Comparison of ENCODE assay signal across 26 mouse cellular contexts in the genomic region with DNA sequence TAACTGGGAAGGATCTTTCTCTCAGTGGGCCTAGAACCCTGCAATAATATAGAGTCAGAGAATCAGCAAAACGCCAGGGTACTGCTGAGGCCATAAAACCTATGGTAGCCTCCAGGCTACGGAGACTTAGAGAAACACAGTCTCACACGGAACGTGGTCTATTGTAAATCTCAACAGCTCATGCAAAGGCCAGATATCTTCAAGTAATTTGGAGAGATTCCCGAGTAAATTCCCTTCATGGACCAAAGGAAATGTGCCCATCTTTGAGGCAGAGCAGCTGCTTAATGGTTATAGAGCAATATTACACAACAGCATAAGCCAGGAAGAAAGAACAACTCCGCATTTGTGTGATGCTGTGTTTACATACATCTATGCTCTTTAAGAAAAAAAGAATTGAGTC.
DNase-seq lines count a peak whose midpoint lies in the region; ATAC-seq and TF ChIP-seq lines count a peak whose summit lies in the region.
"Had no signal": no experiment of that assay in that cellular context is flagged by ENCODE, and none has a peak within 500 bp of the region (broad histone marks: within the 10 kb centered on the region; RNA-seq: fewer than 3 reads in every experiment).

No protein-coding gene starts in this region.

- peaks cover 61% of the 10 kb centered on the region for H3K4me1 ChIP-seq in forebrain, embryonic 15.5 days
- H3K4me1 ChIP-seq in forebrain, postnatal 0 days (ENCODE audit: insufficient read depth), result peaks cover 3% of the 10 kb centered on the region; the same call in 1 of the 2 replicates
- H3K4me1 ChIP-seq in heart, embryonic 15.5 days (replicated peaks), result peaks cover 47% of the 10 kb centered on the region
- peaks cover 28% of the 10 kb centered on the region for H3K4me1 ChIP-seq in lung, embryonic 14.5 days (ENCODE audit: insufficient read depth)
- H3K4me1 ChIP-seq in stomach, embryonic 15.5 days, result peaks cover 9% of the 10 kb centered on the region; the same call in 1 of the 2 replicates
- no peaks in the 10 kb centered on the region for H3K4me1 ChIP-seq in stomach, postnatal 0 days (replicated peaks; ENCODE audit: control insufficient read depth, insufficient read depth)
- H3K4me1 ChIP-seq: liver, embryonic 12.5 days had no signal

- no peak for TF ChIP-seq CTCF in forebrain, postnatal 0 days (IDR thresholded peaks at IDR 0.05; ENCODE audit: low read depth)
- TF ChIP-seq CTCF in lung, embryonic 14.5 days (IDR thresholded peaks at IDR 0.05; ENCODE audit: low read depth), result no peak
- TF ChIP-seq CTCF in stomach, postnatal 0 days (IDR thresholded peaks at IDR 0.05; ENCODE audit: low read depth), result no peak

- H3K4me3 ChIP-seq in forebrain, embryonic 15.5 days, result no peak overlapping the region
- H3K4me3 ChIP-seq in forebrain, postnatal 0 days (ENCODE audit: low read depth, low read length), result no peak overlapping the region
- no peak overlapping the region for H3K4me3 ChIP-seq in heart, embryonic 15.5 days
- no peak overlapping the region for H3K4me3 ChIP-seq in lung, embryonic 14.5 days (ENCODE audit: low read depth, low read length)
- H3K4me3 ChIP-seq in stomach, embryonic 15.5 days (replicated peaks), result no peak overlapping the region
- no peak overlapping the region for H3K4me3 ChIP-seq in stomach, postnatal 0 days (ENCODE audit: low read depth, low read length)
- H3K4me3 ChIP-seq: embryonic facial prominence, embryonic 10.5 days; limb, embryonic 13.5 days; liver, embryonic 12.5 days had no signal

- H3K36me3 ChIP-seq in forebrain, embryonic 15.5 days, result 0 out of 2 replicates have a peak, but pooled peaks cover 3% of the 10 kb centered on the region
- no peaks in the 10 kb centered on the region for H3K36me3 ChIP-seq in forebrain, postnatal 0 days (ENCODE audit: insufficient read depth)
- no peaks in the 10 kb centered on the region for H3K36me3 ChIP-seq in heart, embryonic 15.5 days
- peaks cover 10% of the 10 kb centered on the region; the same call in 1 of the 2 replicates for H3K36me3 ChIP-seq in lung, embryonic 14.5 days (ENCODE audit: insufficient read depth)
- no peaks in the 10 kb centered on the region for H3K36me3 ChIP-seq in stomach, embryonic 15.5 days
- no peaks in the 10 kb centered on the region for H3K36me3 ChIP-seq in stomach, postnatal 0 days (ENCODE audit: control insufficient read depth, insufficient read depth, low read length)
- H3K36me3 ChIP-seq: liver, embryonic 12.5 days had no signal

- no peaks in the 10 kb centered on the region for H3K27me3 ChIP-seq in forebrain, embryonic 15.5 days
- H3K27me3 ChIP-seq in forebrain, postnatal 0 days (ENCODE audit: insufficient read depth, low read length), result no peaks in the 10 kb centered on the region
- H3K27me3 ChIP-seq in heart, embryonic 15.5 days, result no peaks in the 10 kb centered on the region
- H3K27me3 ChIP-seq in lung, embryonic 14.5 days (ENCODE audit: insufficient read depth, low read length), result no peaks in the 10 kb centered on the region
- H3K27me3 ChIP-seq in stomach, embryonic 15.5 days (replicated peaks), result no peaks in the 10 kb centered on the region
- no peaks in the 10 kb centered on the region for H3K27me3 ChIP-seq in stomach, postnatal 0 days (ENCODE audit: control insufficient read depth, insufficient read depth, low read length)
- H3K27me3 ChIP-seq: limb, embryonic 13.5 days; liver, embryonic 12.5 days had no signal

- H3K9me3 ChIP-seq in forebrain, embryonic 15.5 days, result no peaks in the 10 kb centered on the region
- H3K9me3 ChIP-seq in forebrain, postnatal 0 days (ENCODE audit: low read length), result no peaks in the 10 kb centered on the region
- H3K9me3 ChIP-seq in heart, embryonic 15.5 days (replicated peaks), result no peaks in the 10 kb centered on the region
- H3K9me3 ChIP-seq in lung, embryonic 14.5 days (ENCODE audit: low read depth, low read length), result no peaks in the 10 kb centered on the region
- no peaks in the 10 kb centered on the region for H3K9me3 ChIP-seq in stomach, embryonic 15.5 days
- H3K9me3 ChIP-seq in stomach, postnatal 0 days (ENCODE audit: control insufficient read depth, low read length), result no peaks in the 10 kb centered on the region
- H3K9me3 ChIP-seq: embryonic facial prominence, embryonic 10.5 days; limb, embryonic 13.5 days; liver, embryonic 12.5 days had no signal

- WGBS in forebrain, embryonic 15.5 days, result 69% methylated on average over 6 of the region's 6 CpGs
- WGBS in forebrain, postnatal 0 days, result 74% methylated on average over 6 of the region's 6 CpGs
- WGBS in heart, embryonic 15.5 days, result 66% methylated on average over 6 of the region's 6 CpGs
- 51% methylated on average over 6 of the region's 6 CpGs for WGBS in lung, embryonic 14.5 days
- WGBS in stomach, embryonic 15.5 days, result 67% methylated on average over 6 of the region's 6 CpGs
- 51% methylated on average over 6 of the region's 6 CpGs for WGBS in stomach, postnatal 0 days

- intact Hi-C loops in heart, postnatal 36 days (cut with DNase I), result no loop called here

- no peak overlapping the region for H3K9ac ChIP-seq in forebrain, embryonic 15.5 days (replicated peaks)
- no peak overlapping the region for H3K9ac ChIP-seq in forebrain, postnatal 0 days
- no peak overlapping the region for H3K9ac ChIP-seq in heart, embryonic 15.5 days
- no peak overlapping the region for H3K9ac ChIP-seq in lung, embryonic 14.5 days
- no peak overlapping the region for H3K9ac ChIP-seq in stomach, embryonic 15.5 days
- no peak overlapping the region for H3K9ac ChIP-seq in stomach, postnatal 0 days (ENCODE audit: low read length)
- H3K9ac ChIP-seq: limb, embryonic 13.5 days; liver, embryonic 12.5 days had no signal

- ATAC-seq in forebrain, embryonic 15.5 days (replicated peaks), result no peak
- no peak for ATAC-seq in forebrain, postnatal 0 days
- ATAC-seq in heart, embryonic 15.5 days (replicated peaks; ENCODE audit: insufficient number of reproducible peaks, insufficient read depth, low FRiP score, low read depth), result no peak
- no peak for ATAC-seq in lung, embryonic 14.5 days (ENCODE audit: insufficient read depth)
- no peak for ATAC-seq in stomach, embryonic 15.5 days (ENCODE audit: insufficient read depth, low FRiP score, low read depth)
- ATAC-seq in stomach, postnatal 0 days (ENCODE audit: low FRiP score, low TSS enrichment), result no peak
- ATAC-seq: activated CD4-positive, CD25-positive, alpha-beta regulatory T cell, adult 4 months; forebrain, embryonic 16.5 days; liver, embryonic 12.5 days had no signal

- H3K27ac ChIP-seq in forebrain, embryonic 15.5 days (replicated peaks), result peak overlapping the region; percentile 17; the same call in 1 of the 2 replicates
- no peak overlapping the region for H3K27ac ChIP-seq in forebrain, postnatal 0 days (ENCODE audit: low read depth, low read length)
- H3K27ac ChIP-seq in heart, embryonic 15.5 days, result peak overlapping the region; percentile 39
- H3K27ac ChIP-seq in lung, embryonic 14.5 days (ENCODE audit: low read depth), result peak overlapping the region; percentile 54; the same call in 1 of the 2 replicates
- H3K27ac ChIP-seq in stomach, embryonic 15.5 days, result 0 out of 2 replicates have a peak overlapping the region, but pooled peaks have one; percentile 4
- H3K27ac ChIP-seq in stomach, postnatal 0 days (replicated peaks), result no peak overlapping the region
- H3K27ac ChIP-seq: embryonic facial prominence, embryonic 10.5 days; limb, embryonic 13.5 days; liver, embryonic 12.5 days had no signal

- TF ChIP-seq EP300 in stomach, postnatal 0 days (optimal IDR thresholded peaks at IDR 0.05), result no peak

- DNase-seq in forebrain, postnatal 0 days, result no peak
- DNase-seq in heart, postnatal 36 days, result no peak
- DNase-seq in lung, embryonic 14.5 days, result peak; percentile 65
- no peak for DNase-seq in lung, postnatal 25 days (ENCODE audit: low spot score)
- no peak for DNase-seq in stomach, postnatal 0 days (ENCODE audit: low spot score)
- DNase-seq: adrenal gland, adult 8-10 months; cerebellum, adult 11-12 months; cerebellum, postnatal 10 days; gastrocnemius, postnatal 25 days; kidney, adult 11 months; layer of hippocampus, postnatal 36 days; lung, adult 18-20 months; midbrain, embryonic 14.5 days; right cerebral cortex, adult 18-20 months; right cerebral cortex, postnatal 4 days; thymus, adult 18-20 months; thymus, postnatal 36 days had no signal

- H3K4me2 ChIP-seq in forebrain, embryonic 15.5 days (replicated peaks), result no peak overlapping the region
- no peak overlapping the region for H3K4me2 ChIP-seq in forebrain, postnatal 0 days (ENCODE audit: low read depth)
- no peak overlapping the region for H3K4me2 ChIP-seq in heart, embryonic 15.5 days
- no peak overlapping the region for H3K4me2 ChIP-seq in lung, embryonic 14.5 days
- no peak overlapping the region for H3K4me2 ChIP-seq in stomach, embryonic 15.5 days
- H3K4me2 ChIP-seq in stomach, postnatal 0 days (replicated peaks; ENCODE audit: low read depth), result no peak overlapping the region
- H3K4me2 ChIP-seq: heart, embryonic 11.5 days; limb, embryonic 13.5 days; liver, embryonic 12.5 days had no signal

Comparison
In these comparisons a context has a peak if more than half of its experiments do, and no peak if none do; other contexts are left out.
1. H3K27ac ChIP-seq: peak in forebrain, embryonic 15.5 days (single experiment), heart, embryonic 15.5 days (single experiment), lung, embryonic 14.5 days (single experiment) and stomach, embryonic 15.5 days (single experiment); none in forebrain, postnatal 0 days (single experiment) and stomach, postnatal 0 days (single experiment).